Mouse (Mus musculus) CH12.LX (cell line): Measurements from ENCODE around the gene Sdcbp2. TPM values are rescaled to one million over a fixed set of nuclear protein-coding genes. Genes with fewer than 3 reads are reported as not detected.

Experiments
- DNase-seq: peaks from one replicate; pipeline ENCODE4 v3.0.0-alpha.2; 2013; ENCODE audit errors: extremely low read depth
- H3K27ac ChIP-seq: 2 replicates; pipeline ENCODE4 v1.5.1; 2012; ENCODE audit warnings: low read depth, mild to moderate bottlenecking, control low read depth, moderate library complexity; ENCODE audit not compliant: insufficient read depth
- H3K27me3 ChIP-seq: replicated peaks from 2 replicates; pipeline ENCODE3; 2012; ENCODE audit warnings: inconsistent platforms
- H3K36me3 ChIP-seq, 2 experiments: replicated peaks in 1 of 2; 2 replicates each; pipeline versions ENCODE3 to v1.6.1; 2012; ENCODE audit warnings: inconsistent platforms in 1 of 2, low read length in 1 of 2, mild to moderate bottlenecking in 1 of 2, mixed read lengths in 1 of 2, moderate library complexity in 1 of 2; ENCODE audit not compliant: control insufficient read depth in 1 of 2, insufficient read depth in 1 of 2
- H3K4me1 ChIP-seq, 2 experiments: 2 replicates each; pipeline ENCODE4 v1.6.1; 2012; ENCODE audit warnings: inconsistent platforms in 1 of 2, moderate library complexity in 1 of 2; ENCODE audit not compliant: insufficient read depth in 2 of 2, control insufficient read depth in 1 of 2
- H3K4me2 ChIP-seq: 2 replicates; pipeline ENCODE4 v1.6.1; 2012; ENCODE audit warnings: low read depth, mild to moderate bottlenecking, control low read depth; ENCODE audit not compliant: poor library complexity, insufficient read depth, severe bottlenecking
- H3K4me3 ChIP-seq, 3 experiments: fragments of 150-350 bp in 1 of 3; sonication (generic) in 1 of 3; replicated peaks in 1 of 3; 2 replicates each; pipeline versions ENCODE3 to v1.5.1; 2011 to 2012; ENCODE audit warnings: low read depth in 2 of 3, low read length in 2 of 3, mild to moderate bottlenecking in 2 of 3, moderate library complexity in 2 of 3, control low read depth in 1 of 3, improper control_type of control experiment in 1 of 3, inconsistent platforms in 1 of 3, mixed read lengths in 1 of 3; ENCODE audit not compliant: poor library complexity in 1 of 3
- H3K79me2 ChIP-seq: replicated peaks from 2 replicates; pipeline ENCODE4 v1.6.1; 2012; ENCODE audit warnings: mild to moderate bottlenecking, moderate library complexity; ENCODE audit not compliant: control insufficient read depth, poor library complexity, insufficient read depth, severe bottlenecking; ENCODE audit errors: extremely low read depth
- H3K9ac ChIP-seq: 2 replicates; pipeline ENCODE4 v1.6.1; 2012; ENCODE audit warnings: low read depth, mild to moderate bottlenecking, control low read depth, moderate library complexity; ENCODE audit not compliant: insufficient read depth
- H3K9me3 ChIP-seq: replicated peaks from 2 replicates; pipeline ENCODE3; 2012; ENCODE audit warnings: low read length, inconsistent platforms, mixed read lengths
- CHD1 ChIP-seq: IDR thresholded peaks from 2 replicates; pipeline ENCODE4 v1.6.1; 2012; ENCODE audit warnings: low read depth, low read length, improper control_type of control experiment, inconsistent platforms
- CTCF ChIP-seq, 2 experiments: IDR thresholded peaks in 1 of 2; conservative IDR thresholded peaks in 1 of 2; 2 replicates each; pipeline ENCODE4 v1.5.1; 2011 to 2012; ENCODE audit warnings: low read depth in 2 of 2, low read length in 2 of 2, improper control_type of control experiment in 1 of 2, inconsistent platforms in 1 of 2, mild to moderate bottlenecking in 1 of 2, moderate library complexity in 1 of 2
- ELF1 ChIP-seq: IDR thresholded peaks from 2 replicates; pipeline ENCODE4 v1.6.1; 2014; ENCODE audit warnings: low read depth, mild to moderate bottlenecking, inconsistent platforms, low read length, improper control_type of control experiment
- ETS1 ChIP-seq: conservative IDR thresholded peaks from 2 replicates; pipeline ENCODE4 v1.6.1; 2012; ENCODE audit warnings: low read depth, mild to moderate bottlenecking, inconsistent platforms, low read length, improper control_type of control experiment, moderate library complexity
- HCFC1 ChIP-seq: IDR thresholded peaks from 2 replicates; pipeline ENCODE4 v1.6.1; 2012; ENCODE audit warnings: low read depth, mild to moderate bottlenecking, inconsistent platforms, low read length, improper control_type of control experiment
- JUN ChIP-seq: IDR thresholded peaks from 2 replicates; pipeline ENCODE4 v1.6.1; 2011; ENCODE audit warnings: low read depth, mild to moderate bottlenecking, low read length, improper control_type of control experiment, moderate library complexity; ENCODE audit not compliant: insufficient read depth
- JUND ChIP-seq: conservative IDR thresholded peaks from 2 replicates; pipeline ENCODE4 v1.6.1; 2011; ENCODE audit warnings: low read depth, low read length, improper control_type of control experiment
- MAX ChIP-seq: IDR thresholded peaks from 2 replicates; pipeline ENCODE4 v1.6.1; 2011; ENCODE audit warnings: low read length, improper control_type of control experiment
- MAZ ChIP-seq: IDR thresholded peaks from 2 replicates; pipeline ENCODE4 v1.6.1; 2012; ENCODE audit warnings: low read depth, mild to moderate bottlenecking, inconsistent platforms, low read length, improper control_type of control experiment, moderate library complexity
- MEF2A ChIP-seq: IDR thresholded peaks from 2 replicates; pipeline ENCODE4 v1.6.1; 2014; ENCODE audit warnings: low read depth, mild to moderate bottlenecking, inconsistent platforms, low read length, improper control_type of control experiment, borderline replicate concordance
- MXI1 ChIP-seq: IDR thresholded peaks from 2 replicates; pipeline ENCODE4 v1.6.1; 2011; ENCODE audit warnings: mild to moderate bottlenecking, low read depth, low read length, improper control_type of control experiment
- NRF1 ChIP-seq: IDR thresholded peaks from 2 replicates; pipeline ENCODE4 v1.6.1; 2014; ENCODE audit warnings: low read depth, mild to moderate bottlenecking, inconsistent platforms, low read length, improper control_type of control experiment, moderate library complexity
- PAX5 ChIP-seq: IDR thresholded peaks from 2 replicates; pipeline ENCODE4 v1.6.1; 2012; ENCODE audit warnings: low read length, inconsistent platforms, mixed read lengths
- POLR2A ChIP-seq: IDR thresholded peaks from 2 replicates; pipeline ENCODE4 v1.6.1; 2011; ENCODE audit warnings: low read depth, mild to moderate bottlenecking, improper control_type of control experiment, low read length
- RAD21 ChIP-seq: IDR thresholded peaks from 2 replicates; pipeline ENCODE4 v1.6.1; 2011; ENCODE audit warnings: low read depth, mild to moderate bottlenecking, low read length, improper control_type of control experiment, moderate library complexity
- RCOR1 ChIP-seq: conservative IDR thresholded peaks from 2 replicates; pipeline ENCODE4 v1.6.1; 2012; ENCODE audit warnings: low read depth, mild to moderate bottlenecking, inconsistent platforms, low read length, improper control_type of control experiment
- TCF12 ChIP-seq: IDR thresholded peaks from 2 replicates; pipeline ENCODE4 v1.6.1; 2014; ENCODE audit warnings: low read depth, mild to moderate bottlenecking, inconsistent platforms, low read length, improper control_type of control experiment
- UBTF ChIP-seq: IDR thresholded peaks from 2 replicates; pipeline ENCODE4 v1.6.1; 2012; ENCODE audit warnings: low read depth, mild to moderate bottlenecking, inconsistent platforms, low read length, improper control_type of control experiment, moderate library complexity
- USF2 ChIP-seq: conservative IDR thresholded peaks from 2 replicates; pipeline ENCODE4 v1.6.1; 2011; ENCODE audit warnings: low read depth, low read length, improper control_type of control experiment
- ZC3H11A ChIP-seq: IDR thresholded peaks from 2 replicates; pipeline ENCODE4 v1.6.1; 2012; ENCODE audit warnings: low read depth, mild to moderate bottlenecking, inconsistent platforms, low read length, improper control_type of control experiment
- ZKSCAN1 ChIP-seq: IDR thresholded peaks from 2 replicates; pipeline ENCODE4 v1.6.1; 2012; ENCODE audit warnings: low read depth, inconsistent platforms, low read length, improper control_type of control experiment, borderline replicate concordance
- dilution Hi-C: fragments of 300-500 bp; cut with MboI; formaldehyde crosslinking; loops from 2 replicates; pipeline ENCODE4 v1.14.3; 2020; ENCODE audit warnings: low sequenced_read_pairs; ENCODE audit not compliant: extremely low pct_unique_long_range_greater_than_20kb, extremely low pct_ligation_motif_present
- in situ Hi-C: fragments of 300-500 bp; cut with MboI; formaldehyde crosslinking; loops from 3 replicates; pipeline ENCODE4 v1.14.3; 2019; ENCODE audit warnings: low sequenced_read_pairs, low pct_ligation_motif_present, low pct_unique_long_range_greater_than_20kb, mixed read lengths
- polyA plus RNA-seq: library from polyadenylated mRNA; unstranded; fragments of >175 nt; gene quantifications from 2 replicates; pipeline ENCODE4 v1.2.1, GENCODE M21; 2012; ENCODE audit warnings: low read depth; ENCODE audit not compliant: insufficient read length
- total RNA-seq, 2 experiments: library from RNA; depleted of rRNA; stranded (reverse); fragments of 300-350 nt in 1 of 2; fragments of >200 nt in 1 of 2; gene quantifications; 2 replicates each; pipeline ENCODE4 v1.2.3; 2012 to 2014

The Sdcbp2 gene
- total and polyA plus RNA-seq, 3 experiments, result 1.1 to 2.3 (median 1.4) TPM

- TF ChIP-seq RCOR1, result no peak
- TF ChIP-seq UBTF, result no peak
- TF ChIP-seq MXI1, result peak; percentile 80
- no peak for TF ChIP-seq NRF1
- TF ChIP-seq TCF12, result no peak
These were observed 3.0 kb upstream of the Sdcbp2 start (continued) for GRCm38 (mm10) chr2:151569452-151569851.

GRCm38 (mm10) chr2:151573667-151574066 is 1.2 kb downstream of the Sdcbp2 start:
- Histone ChIP-seq H3K9me3 (no peaks in the 10 kb centered on the region), H3K79me2 (no peaks in the 10 kb centered on the region), H3K27me3 (peaks cover 5% of the 10 kb centered on the region), H3K4me1 (peaks cover 18 to 28% of the 10 kb centered on the region in 2 experiments), H3K9ac (no peak overlapping the region), H3K4me3 (no peak overlapping the region), H3K36me3 (peaks cover 0 to 13% of the 10 kb centered on the region in 2 experiments), H3K4me2 (no peak overlapping the region), H3K27ac (no peak overlapping the region)
- in situ Hi-C loops (no loop called here), dilution Hi-C loops (no loop called here)
- no peak for DNase-seq
- TF ChIP-seq ETS1 (no peak), TCF12 (no peak), USF2 (no peak), MAZ (no peak), MEF2A (no peak), CHD1 (no peak), ZKSCAN1 (no peak), POLR2A (no peak), PAX5 (no peak), JUN (no peak), RCOR1 (no peak), JUND (no peak), HCFC1 (no peak), ELF1 (no peak), NRF1 (no peak), ZC3H11A (no peak), RAD21 (no peak), MAX (no peak), MXI1 (no peak), CTCF (conservative IDR thresholded peaks at IDR 0.05 in 1 of 2, IDR thresholded peaks at IDR 0.05 in 1 of 2; ENCODE audit: low read depth in 2 of 2, low read length in 2 of 2) (no peak)
